Mouse (Mus musculus) granulocyte monocyte progenitor cell, adult 5-6 weeks (primary cell): ENCODE measurements around the gene Adgrf3. TPM values are rescaled to one million over a fixed set of nuclear protein-coding genes. Genes with fewer than 3 reads are reported as not detected.
A peak's percentile ranks its signal among the peaks of the same experiment; 100 is the strongest.

Experiments
- ATAC-seq: replicated peaks from 2 replicates; pipeline ENCODE4 v1.8.0; 2016; ENCODE audit warnings: mild to moderate bottlenecking, moderate TSS enrichment, inconsistent platforms; ENCODE audit not compliant: poor library complexity, severe bottlenecking
- total RNA-seq, 2 experiments: library from RNA; stranded (forward) in 1 of 2; stranded (reverse) in 1 of 2; fragments of 200-712, 200-1000 nt in 1 of 2; fragments of >200 nt in 1 of 2; fragmentation: Nextera tagmentation in 1 of 2; gene quantifications; 2 replicates each; pipeline ENCODE4 v1.2.3; 2014 to 2017

Gene Adgrf3
- total RNA-seq, 2 experiments from 2014 or later, result 0.30 TPM; not detected in 1

DNA sequence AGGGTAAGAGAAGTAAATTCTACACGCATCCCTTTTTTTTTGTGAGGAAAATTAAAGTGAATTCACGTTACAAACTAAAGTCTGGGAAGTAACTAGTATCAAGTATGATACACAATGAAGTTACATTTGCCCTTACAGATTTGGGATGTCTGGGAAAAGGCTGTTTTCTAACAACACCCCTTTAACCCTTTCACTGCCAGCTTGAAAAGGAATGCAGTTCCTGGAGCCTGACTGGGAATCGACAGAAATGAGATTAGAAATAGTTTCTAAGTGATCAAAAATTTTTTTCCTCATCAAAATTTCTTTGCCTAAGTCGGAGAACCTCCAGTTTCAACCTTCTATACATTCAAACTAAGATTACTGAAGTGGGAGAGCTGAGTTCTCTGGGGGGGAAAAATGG is 51.5 kb downstream of the Adgrf3 start:
- ATAC-seq, result no peak

DNA sequence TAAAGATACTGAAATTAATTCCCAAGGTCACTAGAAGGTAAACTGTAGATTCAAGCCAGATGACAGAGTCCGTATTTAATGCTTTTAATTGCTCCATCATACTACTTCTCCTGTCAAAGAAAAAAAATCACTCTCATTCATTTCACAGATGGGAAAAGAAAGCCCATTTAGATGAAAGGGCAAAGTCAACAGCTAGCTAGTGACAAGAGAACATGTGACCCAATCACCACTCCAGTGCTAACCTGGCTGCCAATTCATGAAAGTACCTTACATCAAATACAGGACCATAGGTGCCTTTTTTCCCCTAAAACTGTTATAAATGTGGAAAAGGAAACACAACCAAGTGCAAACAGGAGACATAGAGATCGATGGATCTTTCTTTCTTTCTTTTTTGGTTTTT is 52.3 kb downstream of the Adgrf3 start:
- no peak for ATAC-seq

DNA sequence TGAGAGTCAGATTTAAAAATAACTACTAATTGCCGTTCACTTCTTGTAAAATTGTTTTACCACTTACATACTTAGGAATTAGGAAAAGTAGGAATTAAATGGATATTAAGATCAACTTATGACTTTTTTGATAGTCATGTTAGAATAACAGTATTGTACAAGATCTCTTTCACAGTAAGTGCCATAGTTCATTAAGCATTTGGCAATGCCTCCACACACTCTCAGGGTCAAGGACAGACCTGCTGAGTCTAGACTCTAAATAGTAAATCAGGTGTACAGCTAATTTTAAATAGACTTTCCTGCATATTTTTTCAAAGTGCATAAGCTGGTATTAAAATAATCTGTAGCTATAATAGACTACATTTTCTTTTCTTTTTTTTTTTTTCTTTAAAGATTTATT is 53.1 kb downstream of the Adgrf3 start:
- no peak for ATAC-seq

DNA sequence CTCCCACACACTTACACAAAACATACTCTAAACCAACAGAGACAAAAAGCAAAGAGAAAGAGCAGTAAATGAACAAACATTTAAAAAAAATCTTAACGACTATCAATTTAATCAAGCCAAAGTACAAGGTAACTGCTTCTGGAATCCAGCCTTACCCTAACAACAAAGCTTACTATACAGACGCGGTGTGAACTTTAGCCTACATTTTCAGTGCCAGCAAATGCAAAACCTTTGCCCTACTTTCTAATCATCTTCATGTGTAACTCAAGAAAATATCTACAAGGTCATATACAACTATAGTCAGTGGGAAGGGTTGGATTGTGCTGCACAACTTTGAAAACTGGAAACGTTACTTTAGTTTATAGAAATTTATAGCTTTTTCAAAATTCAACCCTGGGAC is 53.5 kb downstream of the Adgrf3 start:
- ATAC-seq, result no peak

DNA sequence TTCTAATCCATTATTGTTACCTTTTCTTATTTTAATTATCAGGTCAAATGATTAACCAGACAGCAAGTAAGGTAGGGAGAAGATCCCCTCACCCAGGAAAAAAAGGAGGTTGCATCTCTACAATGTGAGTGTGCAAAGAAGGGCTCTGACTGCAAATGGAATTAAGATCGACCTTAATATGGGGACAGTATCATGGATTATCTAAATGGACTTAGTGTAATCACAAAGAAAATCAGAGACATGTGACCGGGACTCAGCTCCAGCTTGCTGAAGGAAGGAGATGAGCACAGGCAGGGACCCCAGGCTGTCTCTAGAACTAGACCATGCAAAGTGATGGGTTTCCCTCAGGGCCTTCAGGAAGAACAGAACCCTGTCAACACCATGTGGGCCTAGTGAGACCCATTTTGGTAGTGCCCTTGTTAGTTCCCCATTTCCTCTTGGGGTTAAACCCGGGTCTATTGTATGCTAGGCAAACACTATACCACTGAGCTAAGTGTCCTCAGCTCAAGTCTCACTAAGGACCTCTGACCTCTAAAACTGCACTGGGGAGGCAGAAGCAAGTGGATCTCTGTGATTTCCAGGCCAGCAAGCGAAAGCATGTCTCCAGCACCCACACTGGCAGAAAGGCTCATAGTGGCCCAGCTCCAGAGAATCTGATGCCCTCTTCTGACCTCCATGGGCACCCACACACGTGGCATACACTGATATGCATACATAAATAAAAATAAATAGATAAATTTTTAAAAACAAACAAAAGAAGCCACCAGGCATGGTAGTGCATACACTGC is 57.2 kb downstream of the Adgrf3 start:
- 0 out of 2 replicates have a peak, but pooled peaks have one; percentile 20 for ATAC-seq

DNA sequence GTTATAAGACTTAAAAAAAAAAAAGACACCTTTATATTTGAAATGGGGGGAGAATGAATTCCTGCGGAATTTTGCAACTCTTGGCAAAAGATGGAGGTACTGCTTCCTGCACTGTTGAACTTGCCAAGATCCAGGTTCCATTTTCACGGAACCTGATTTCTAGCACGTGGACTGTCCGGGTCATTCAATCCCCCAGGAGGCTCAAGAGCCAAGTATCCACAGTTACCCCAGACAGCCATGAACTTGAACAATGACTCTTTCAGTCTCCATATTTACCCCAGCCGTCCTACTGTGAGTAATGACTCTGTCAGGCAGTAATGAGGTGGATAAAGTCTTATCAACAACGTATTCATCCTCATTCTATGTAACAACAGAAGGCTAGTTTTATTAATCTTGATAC is 59.0 kb downstream of the Adgrf3 start:
- ATAC-seq, result no peak

Other genes with a start within 250 kb of the Adgrf3 start
- gene Il6, start 192.6 kb downstream of the Adgrf3 start, total RNA-seq (2014; fragmentation: Nextera tagmentation), result 0.96 and 10.4 TPM in 2 replicates
- 0.39 and 2.6 TPM in 2 replicates for gene Il6, start 192.6 kb downstream of the Adgrf3 start, total RNA-seq (2017)
- gene Tyms, start 132.1 kb downstream of the Adgrf3 start, total RNA-seq (2014; fragmentation: Nextera tagmentation), result 86.1 and 102 TPM in 2 replicates
- gene Tyms, start 132.1 kb downstream of the Adgrf3 start, total RNA-seq (2017), result 228 and 229 TPM in 2 replicates
- gene Garem2, start 100.6 kb downstream of the Adgrf3 start, total RNA-seq (2014; fragmentation: Nextera tagmentation), result not detected in 2 replicates
- not detected in 2 replicates for gene Garem2, start 100.6 kb downstream of the Adgrf3 start, total RNA-seq (2017)
- not detected in 2 replicates for gene 3110082J24Rik, start 99.6 kb downstream of the Adgrf3 start, total RNA-seq (2014; fragmentation: Nextera tagmentation)
- gene 3110082J24Rik, start 99.6 kb downstream of the Adgrf3 start, total RNA-seq (2017), result not detected in 2 replicates
- 91.8 and 97.8 TPM in 2 replicates for gene Hadha, start 50.6 kb downstream of the Adgrf3 start, total RNA-seq (2014; fragmentation: Nextera tagmentation)
- 128 and 147 TPM in 2 replicates for gene Hadha, start 50.6 kb downstream of the Adgrf3 start, total RNA-seq (2017)
- 108 and 135 TPM in 2 replicates for gene Hadhb, start 50.5 kb downstream of the Adgrf3 start, total RNA-seq (2014; fragmentation: Nextera tagmentation)
- 79.1 and 83.8 TPM in 2 replicates for gene Hadhb, start 50.5 kb downstream of the Adgrf3 start, total RNA-seq (2017)
- 22.7 and 38.5 TPM in 2 replicates for gene Selenoi, start 26.9 kb upstream of the Adgrf3 start, total RNA-seq (2014; fragmentation: Nextera tagmentation)
- 48.1 and 61.2 TPM in 2 replicates for gene Selenoi, start 26.9 kb upstream of the Adgrf3 start, total RNA-seq (2017)
- not detected in 2 replicates for gene Drc1, start 75.7 kb upstream of the Adgrf3 start, total RNA-seq (2014; fragmentation: Nextera tagmentation)
- not detected in 2 replicates for gene Drc1, start 75.7 kb upstream of the Adgrf3 start, total RNA-seq (2017)